Mouse (Mus musculus) lung, postnatal 36 days (tissue): ENCODE results near the gene C77080.

Experiments used
- DNase-seq: peaks from one replicate; pipeline ENCODE4 v3.0.0; 2022; ENCODE audit warnings: mixed read lengths

Gene C77080

DNA sequence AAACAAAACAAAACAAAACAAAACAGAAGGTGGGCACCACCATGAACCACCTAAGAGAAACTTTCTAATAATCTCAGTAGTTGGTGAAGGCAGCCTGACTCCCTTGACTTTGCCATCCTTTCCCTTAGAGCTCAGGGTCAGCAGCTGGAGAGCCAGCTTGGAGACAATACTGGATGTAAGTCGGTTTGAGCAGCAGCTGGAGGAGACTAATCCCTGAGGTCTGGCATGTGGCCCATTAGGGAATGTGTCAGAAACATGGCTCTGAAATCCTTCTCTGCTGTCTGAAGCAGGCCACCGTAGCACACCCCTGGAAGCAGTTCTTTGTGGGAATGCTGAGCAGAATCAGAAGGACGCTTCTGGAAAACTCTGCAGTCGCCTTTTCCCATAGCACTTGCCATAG, 49.7 kb downstream of the C77080 start:
- peak; percentile 45 for DNase-seq

- no peak for DNase-seq
Measured at GRCm38 (mm10) chr4:129209504-129209903, 51.7 kb downstream of the C77080 start.

DNA sequence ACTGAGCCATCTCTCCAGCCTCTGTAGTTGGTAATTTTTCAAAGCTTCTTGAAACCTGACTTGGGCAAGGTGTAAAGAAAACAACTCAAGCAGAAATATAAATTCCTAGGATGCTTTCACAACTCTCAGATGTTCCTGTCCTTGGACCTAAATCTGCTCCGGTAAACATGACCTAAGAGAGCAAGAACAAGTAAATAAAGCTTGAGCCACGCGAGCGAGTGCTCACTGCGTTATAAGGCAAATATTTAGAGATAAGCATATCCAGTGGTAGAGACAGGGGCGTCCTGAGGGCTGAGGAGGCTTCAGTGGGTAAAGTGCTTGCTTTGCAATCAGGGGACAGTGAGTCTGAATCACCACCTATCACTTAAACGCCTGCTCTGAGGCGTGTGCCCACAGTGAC, 54.4 kb downstream of the C77080 start:
- peak; percentile 21 for DNase-seq

GRCm38 (mm10) chr4:129204655-129205054, 56.5 kb downstream of the C77080 start:
- no peak for DNase-seq

GRCm38 (mm10) chr4:129197514-129197913, 63.7 kb downstream of the C77080 start:
- no peak for DNase-seq

DNA sequence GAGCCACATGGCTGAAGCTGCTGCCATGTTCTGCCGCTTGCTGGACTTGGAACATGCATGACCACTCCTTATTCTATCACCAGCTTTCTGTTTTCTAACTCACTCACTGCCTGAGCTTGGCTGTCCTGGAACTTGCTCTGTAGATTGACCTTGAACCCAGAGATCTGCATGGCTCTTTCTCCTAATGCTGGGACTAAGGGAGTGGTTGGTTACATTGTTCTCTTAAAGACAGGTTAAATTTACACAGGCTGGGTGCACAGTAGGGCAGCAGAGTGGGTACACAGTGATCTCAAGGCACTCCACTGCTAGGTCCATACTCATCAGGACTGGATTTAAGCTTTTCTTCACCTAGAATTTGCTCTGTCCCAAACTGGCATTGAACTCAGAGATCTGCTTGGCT, 66.9 kb downstream of the C77080 start:
- DNase-seq: no peak

GRCm38 (mm10) chr4:129191691-129192090, 69.5 kb downstream of the C77080 start:
- no peak for DNase-seq

- DNase-seq: peak; percentile 21
Measured at GRCm38 (mm10) chr4:129190538-129190937, 70.7 kb downstream of the C77080 start.

DNA sequence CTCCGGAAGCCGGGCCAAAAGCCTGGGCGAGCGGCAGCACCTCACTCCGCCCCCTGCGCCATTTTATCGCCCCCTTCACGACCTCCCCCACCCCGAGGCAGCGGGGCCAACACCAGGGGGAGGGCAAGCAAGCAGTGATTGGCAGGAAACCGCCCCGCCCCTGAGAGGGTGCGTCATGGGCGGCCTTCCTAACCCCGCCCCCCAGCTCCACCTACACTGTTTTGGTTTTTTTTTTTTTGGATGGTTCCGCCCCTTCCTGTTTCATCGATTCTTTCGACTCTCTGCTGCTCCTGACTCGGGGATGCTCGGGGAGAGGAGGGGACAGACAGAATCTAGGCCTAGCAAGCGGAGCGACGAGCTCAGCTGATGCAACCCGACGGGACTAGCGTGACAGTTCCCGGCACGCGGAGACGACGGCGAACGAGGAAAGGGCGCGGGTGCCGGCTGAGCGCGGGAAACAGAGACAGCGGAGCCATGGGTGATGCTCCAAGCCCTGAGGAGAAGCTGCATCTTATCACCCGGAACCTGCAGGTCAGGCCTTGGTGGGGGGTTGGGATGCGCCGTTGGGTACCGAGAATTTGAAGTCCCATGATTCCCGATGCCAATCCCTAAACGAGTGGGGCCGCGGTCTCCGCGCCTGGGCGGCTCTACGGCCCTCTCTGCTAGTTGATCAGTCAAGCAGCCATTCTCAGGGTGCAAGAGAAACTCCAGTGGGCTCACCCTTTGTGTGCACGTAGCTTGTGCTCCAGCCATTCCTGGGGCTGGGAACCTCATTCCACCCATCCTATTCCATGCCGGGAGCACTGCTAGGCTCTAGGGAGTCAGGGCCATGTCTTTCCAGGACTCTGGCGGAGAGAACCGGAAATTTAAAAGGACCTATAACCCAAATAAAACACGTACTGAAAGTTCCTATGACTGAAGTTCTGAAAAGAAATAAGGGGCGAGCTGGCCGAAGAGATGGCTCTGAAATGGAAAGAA, 71.4 kb downstream of the C77080 start, which contains the start of the genes S100pbp and Yars:
Gene S100pbp (minus strand): TSS at position 186 of the 978 bp plus-strand sequence.
Gene Yars (plus strand): TSS at position 219 of the 978 bp plus-strand sequence.
- peak; percentile 99 for DNase-seq

DNA sequence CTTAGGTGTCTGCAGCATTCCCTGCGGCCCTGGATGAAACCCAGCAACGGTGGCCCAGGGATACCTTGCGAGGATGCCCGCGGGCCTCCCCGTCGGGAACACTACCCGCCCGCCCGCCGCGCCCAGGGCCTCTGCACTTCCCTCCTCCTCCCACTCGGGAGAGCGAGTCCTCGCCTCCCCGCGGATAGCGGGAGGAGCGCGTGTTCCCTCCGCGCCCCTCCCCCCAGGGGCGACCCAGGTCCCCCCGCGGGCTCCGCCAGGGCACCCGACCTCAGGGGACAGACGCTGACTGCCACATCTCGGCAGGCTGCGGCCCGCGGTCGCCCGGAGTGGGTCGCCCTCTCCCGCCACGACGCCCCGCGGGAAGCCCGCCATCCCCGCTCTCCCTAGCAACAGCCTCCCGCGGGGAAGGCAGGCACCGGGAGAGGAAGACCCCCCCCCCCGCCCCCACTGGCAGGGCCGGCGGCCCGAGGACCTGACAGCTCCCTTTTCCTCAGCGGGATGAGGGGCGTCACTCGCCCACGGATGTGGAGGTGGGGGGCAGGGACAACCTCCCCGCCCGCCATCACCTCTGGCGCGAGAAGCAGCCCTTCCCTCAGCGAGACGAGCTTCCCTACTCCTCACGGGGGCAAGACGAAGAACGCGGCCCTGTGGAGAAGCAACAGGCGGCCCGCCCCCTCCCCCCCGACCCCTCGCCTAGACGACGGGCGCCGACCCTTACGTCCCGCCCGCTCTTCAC, 72.2 kb downstream of the C77080 start:
- peak; percentile 38 for DNase-seq

DNA sequence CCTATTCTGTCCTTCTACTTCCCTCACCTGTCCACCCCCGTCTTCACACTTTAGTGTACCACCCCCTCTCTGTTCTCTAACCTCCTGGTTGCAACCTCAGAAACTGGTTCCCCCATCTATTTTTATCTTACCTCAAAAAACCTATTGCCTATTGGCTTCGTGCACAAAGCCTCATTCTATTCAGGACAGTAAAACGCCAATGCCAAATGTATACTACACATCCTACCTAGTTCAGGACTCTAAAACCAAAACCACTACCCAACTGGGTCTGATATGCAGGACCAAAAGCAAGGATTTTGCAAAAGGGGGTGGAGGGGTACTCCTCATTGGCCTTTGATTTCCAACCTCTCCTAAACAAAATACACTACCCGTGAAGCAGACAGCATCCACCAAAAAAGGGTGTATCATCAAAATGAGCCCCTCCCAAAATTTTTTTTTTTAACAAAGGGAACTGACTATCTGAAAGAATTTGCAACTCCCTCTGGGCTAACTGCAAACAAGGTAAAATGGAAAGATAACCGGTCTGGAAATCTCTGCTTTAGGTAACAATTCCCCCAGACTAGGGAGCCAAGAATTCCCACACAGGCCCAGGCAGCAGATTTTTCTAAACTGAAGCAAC, 73.1 kb downstream of the C77080 start:
- DNase-seq: no peak

GRCm38 (mm10) chr4:129179560-129179959, 81.6 kb downstream of the C77080 start:
- no peak for DNase-seq

- no peak for DNase-seq
Measured at GRCm38 (mm10) chr4:129172529-129172928, 88.7 kb downstream of the C77080 start.
